Mouse (Mus musculus) myocyte (in vitro differentiated cells): ENCODE data around the gene Adamts18. TPM values are rescaled to one million over a fixed set of nuclear protein-coding genes. Genes with fewer than 3 reads are reported as not detected.

Source experiments
- H3K27me3 ChIP-seq: one replicate; pipeline ENCODE4 v1.6.1; 2011; ENCODE audit not compliant: control insufficient read depth, insufficient read depth, insufficient read length
- H3K36me3 ChIP-seq: one replicate; pipeline ENCODE4 v1.6.1; 2011; ENCODE audit not compliant: control insufficient read depth, insufficient read depth
- H3K4me2 ChIP-seq: one replicate; pipeline ENCODE4 v1.6.1; 2011; ENCODE audit warnings: low read depth, control low read depth
- H3K4me3 ChIP-seq: one replicate; pipeline ENCODE4 v1.5.1; 2011; ENCODE audit warnings: mild to moderate bottlenecking, control low read depth, moderate library complexity
- H3K79me2 ChIP-seq: one replicate; pipeline ENCODE4 v1.6.1; 2011; ENCODE audit not compliant: control insufficient read depth, insufficient read depth
- H3ac ChIP-seq: one replicate; pipeline ENCODE4 v1.6.1; 2011; ENCODE audit not compliant: control insufficient read depth, insufficient read length
- CEBPB ChIP-seq: IDR thresholded peaks from 2 replicates; pipeline ENCODE4 v1.6.1; 2011; ENCODE audit warnings: mild to moderate bottlenecking, moderate library complexity; ENCODE audit not compliant: poor library complexity, insufficient read depth, severe bottlenecking
- E2F4 ChIP-seq: IDR thresholded peaks from one replicate; pipeline ENCODE4 v1.6.1; 2011; ENCODE audit warnings: mild to moderate bottlenecking, control low read depth, moderate library complexity; ENCODE audit not compliant: insufficient read depth
- MAX ChIP-seq: IDR thresholded peaks from one replicate; pipeline ENCODE4 v1.6.1; 2011; ENCODE audit warnings: low read depth, mild to moderate bottlenecking, control low read depth
- MYOD1 ChIP-seq, 3 experiments: IDR thresholded peaks; one replicate each; pipeline ENCODE4 v1.6.1; 2011; ENCODE audit warnings: control low read depth in 2 of 3, low read depth in 2 of 3, mild to moderate bottlenecking in 2 of 3, moderate library complexity in 1 of 3; ENCODE audit not compliant: insufficient read length in 2 of 3, control insufficient read depth in 1 of 3
- MYOG ChIP-seq, 3 experiments: IDR thresholded peaks; one replicate each; pipeline ENCODE4 v1.6.1; 2011; ENCODE audit warnings: control low read depth in 2 of 3, low read depth in 2 of 3, mild to moderate bottlenecking in 2 of 3; ENCODE audit not compliant: insufficient read length in 2 of 3, control insufficient read depth in 1 of 3, insufficient read depth in 1 of 3
- POLR2A ChIP-seq: IDR thresholded peaks from one replicate; pipeline ENCODE4 v1.6.1; 2011; ENCODE audit warnings: low read depth, mild to moderate bottlenecking, control low read depth, moderate library complexity; ENCODE audit not compliant: insufficient read length
- POLR2AphosphoS2 ChIP-seq: IDR thresholded peaks from one replicate; pipeline ENCODE4 v1.6.1; 2011; ENCODE audit warnings: low read depth, control low read depth; ENCODE audit not compliant: insufficient read length
- REST ChIP-seq: IDR thresholded peaks from one replicate; pipeline ENCODE4 v1.6.1; 2011; ENCODE audit warnings: mild to moderate bottlenecking, control low read depth, moderate library complexity; ENCODE audit not compliant: insufficient read depth, insufficient read length
- SRF ChIP-seq: IDR thresholded peaks from one replicate; pipeline ENCODE4 v1.6.1; 2011; ENCODE audit warnings: low read depth; ENCODE audit not compliant: control insufficient read depth, insufficient read length
- TCF12 ChIP-seq: IDR thresholded peaks from one replicate; pipeline ENCODE4 v1.6.1; 2011; ENCODE audit warnings: mild to moderate bottlenecking, control low read depth; ENCODE audit not compliant: poor library complexity, insufficient read depth, severe bottlenecking
- TCF3 ChIP-seq: IDR thresholded peaks from one replicate; pipeline ENCODE4 v1.6.1; 2011; ENCODE audit warnings: low read depth, control low read depth; ENCODE audit not compliant: insufficient read length
- USF1 ChIP-seq: IDR thresholded peaks from one replicate; pipeline ENCODE4 v1.6.1; 2011; ENCODE audit warnings: low read depth, mild to moderate bottlenecking, control low read depth, moderate library complexity
- polyA plus RNA-seq: library from polyadenylated mRNA; unstranded; fragments of >200 nt; fragmentation: generic; extraction: Trizol; gene quantifications from one replicate; pipeline ENCODE4 v1.2.1, GENCODE M21; 2012; ENCODE audit warnings: missing spikeins

The Adamts18 gene
- not detected for polyA plus RNA-seq

DNA sequence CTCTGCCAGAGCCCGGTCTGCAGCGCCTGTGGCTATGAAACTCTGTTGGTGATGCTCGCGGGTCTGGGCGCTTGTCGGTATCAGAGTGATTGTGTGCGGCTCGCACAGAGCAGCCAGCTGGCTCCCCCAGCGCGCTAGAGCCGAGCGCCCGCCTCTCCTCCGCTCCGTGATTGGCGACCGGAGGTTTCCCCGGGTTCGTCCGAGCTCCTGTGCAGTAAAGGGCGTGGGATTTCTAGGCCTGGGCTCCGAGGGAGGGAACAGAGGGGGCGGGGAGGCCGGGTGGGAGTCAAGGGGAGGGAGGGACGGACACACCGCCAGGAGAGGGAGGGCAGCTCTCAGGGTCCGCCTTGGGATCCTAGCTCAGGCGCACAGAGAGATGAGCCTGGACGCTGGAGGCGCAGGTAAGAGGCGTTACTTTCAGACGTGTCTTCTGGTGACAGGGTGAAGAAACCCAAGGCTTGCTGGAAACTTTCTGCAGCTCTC, at the start of gene Adamts18:
Gene Adamts18, minus strand, starts transcription at position 86 of the 483 bp plus-strand sequence.
- no peak within 1 kb of the TSS for H3K4me3 ChIP-seq

DNA sequence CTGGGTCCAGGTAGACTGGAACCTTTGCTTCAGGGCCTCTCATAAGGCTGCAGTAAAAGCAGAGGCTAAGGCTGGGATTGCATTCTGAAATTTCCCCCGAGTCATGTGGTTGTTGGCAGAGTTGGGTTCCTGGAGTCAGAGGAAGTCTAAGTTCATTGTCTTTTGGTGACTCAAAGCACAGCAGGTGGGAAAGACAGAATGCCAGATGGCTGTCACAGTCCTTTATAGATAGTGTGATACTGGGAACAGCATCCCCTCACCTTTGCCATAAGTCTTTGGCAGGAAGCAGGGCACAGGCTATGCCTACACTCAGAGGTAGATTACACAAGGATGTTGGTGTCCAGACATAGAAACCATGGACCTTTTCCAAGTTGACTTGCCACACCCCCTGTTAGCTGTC, 47.9 kb upstream of the Adamts18 start:
- Histone ChIP-seq H3ac (no peak overlapping the region), H3K4me2 (no peak overlapping the region), H3K79me2 (no peaks in the 10 kb centered on the region), H3K27me3 (no peaks in the 10 kb centered on the region), H3K4me3 (no peak overlapping the region), H3K36me3 (no peaks in the 10 kb centered on the region)
- no peak for TF ChIP-seq SRF
- no peak for TF ChIP-seq POLR2AphosphoS2
- TF ChIP-seq REST, result no peak
- no peak for TF ChIP-seq E2F4
- no peak for TF ChIP-seq MYOG (IDR thresholded peaks at IDR 0.05; ENCODE audit: control insufficient read depth in 1 of 3, insufficient read depth in 1 of 3, insufficient read length in 2 of 3, low read depth in 2 of 3)

More for the DNA sequence above, at the start of gene Adamts18:
- Histone ChIP-seq H3K79me2 (no peaks in the 10 kb centered on the region), H3K27me3 (no peaks in the 10 kb centered on the region), H3K4me2 (no peak within 1 kb of the TSS), H3ac (no peak within 1 kb of the TSS), H3K36me3 (no peaks in the 10 kb centered on the region)
- TF ChIP-seq POLR2AphosphoS2, result no peak
- TF ChIP-seq E2F4, result no peak
- TF ChIP-seq POLR2A, result no peak

- no peak overlapping the region for H3ac ChIP-seq
- H3K79me2 ChIP-seq, result no peaks in the 10 kb centered on the region
- TF ChIP-seq REST (no peak), E2F4 (no peak), CEBPB (no peak), TCF12 (no peak), POLR2A (no peak), USF1 (no peak), MYOD1 (IDR thresholded peaks at IDR 0.05; ENCODE audit: control insufficient read depth in 1 of 3, insufficient read length in 2 of 3, low read depth in 2 of 3) (no peak), MYOG (IDR thresholded peaks at IDR 0.05; ENCODE audit: control insufficient read depth in 1 of 3, insufficient read depth in 1 of 3, insufficient read length in 2 of 3, low read depth in 2 of 3) (no peak), SRF (no peak)
- no peak overlapping the region for H3K4me2 ChIP-seq
- no peaks in the 10 kb centered on the region for H3K36me3 ChIP-seq
- no peaks in the 10 kb centered on the region for H3K27me3 ChIP-seq
- no peak overlapping the region for H3K4me3 ChIP-seq
Measured at GRCm38 (mm10) chr8:113891376-113891775, 42.8 kb upstream of the Adamts18 start.

- H3K27me3 ChIP-seq, result no peaks in the 10 kb centered on the region
- TF ChIP-seq MAX, result no peak
- no peak for TF ChIP-seq REST
- no peak for TF ChIP-seq CEBPB
- no peak for TF ChIP-seq TCF3
- no peak for TF ChIP-seq USF1
- TF ChIP-seq SRF, result no peak
- TF ChIP-seq POLR2AphosphoS2, result no peak
- no peak overlapping the region for H3ac ChIP-seq
- H3K79me2 ChIP-seq, result no peaks in the 10 kb centered on the region
- H3K4me3 ChIP-seq, result no peak overlapping the region
- H3K36me3 ChIP-seq, result no peaks in the 10 kb centered on the region
- H3K4me2 ChIP-seq, result no peak overlapping the region
Measured at GRCm38 (mm10) chr8:113886509-113886908, 38.0 kb upstream of the Adamts18 start.

GRCm38 (mm10) chr8:113885101-113885500, 36.6 kb upstream of the Adamts18 start:
- no peak overlapping the region for H3ac ChIP-seq
- H3K36me3 ChIP-seq, result no peaks in the 10 kb centered on the region
- no peaks in the 10 kb centered on the region for H3K27me3 ChIP-seq
- no peak for TF ChIP-seq MYOG (IDR thresholded peaks at IDR 0.05; ENCODE audit: control insufficient read depth in 1 of 3, insufficient read depth in 1 of 3, insufficient read length in 2 of 3, low read depth in 2 of 3)
- no peak for TF ChIP-seq REST
- no peak overlapping the region for H3K4me3 ChIP-seq
- H3K4me2 ChIP-seq, result no peak overlapping the region
- no peaks in the 10 kb centered on the region for H3K79me2 ChIP-seq

- Histone ChIP-seq H3K36me3 (no peaks in the 10 kb centered on the region), H3ac (no peak overlapping the region), H3K4me2 (no peak overlapping the region), H3K79me2 (no peaks in the 10 kb centered on the region), H3K4me3 (no peak overlapping the region), H3K27me3 (no peaks in the 10 kb centered on the region)
- TF ChIP-seq USF1, result no peak
- no peak for TF ChIP-seq E2F4
- no peak for TF ChIP-seq TCF12
- no peak for TF ChIP-seq POLR2A
- no peak for TF ChIP-seq REST
- no peak for TF ChIP-seq POLR2AphosphoS2
Measured at GRCm38 (mm10) chr8:113883994-113884393, 35.5 kb upstream of the Adamts18 start.
